ENCODE assay signal across 8 mouse cellular contexts in genomic region chr11:69244911-69245310, GRCm38 (mm10). TPM values are rescaled to one million over a fixed set of nuclear protein-coding genes. Genes with fewer than 3 reads are reported as not detected.
DNase-seq lines count a peak whose midpoint lies in the region.

No protein-coding gene starts in this region.

- intact Hi-C loops in gastrocnemius, postnatal 14 days (cut with DNase I; ENCODE audit: low total_unique reads), result no loop called here

- peak; percentile 38 for DNase-seq in gastrocnemius, postnatal 10 days
- no peak for DNase-seq in gastrocnemius, postnatal 14 days
- peak; percentile 35 for DNase-seq in ovary, postnatal 14 days (ENCODE audit: low spot score)
- no peak for DNase-seq in ovary, postnatal 10 days (ENCODE audit: low spot score)
- peak; percentile 62 for DNase-seq in cerebellum, adult 8-10 months
- peak; percentile 76 for DNase-seq in induced T-regulatory cell, adult 2 months (ENCODE audit: low read depth)
- DNase-seq in naive thymus-derived CD4-positive, alpha-beta T cell, adult 2 months (ENCODE audit: low read depth), result peak; percentile 61
- DNase-seq in adrenal gland, postnatal 4 days (ENCODE audit: low spot score in 2 of 2), result no peak

RNA-seq across cellular contexts. Expression of gene Gucy2e, which starts 8.1 kb away (rescaled TPM):
- not detected for total RNA-seq in gastrocnemius, postnatal 10 days (2021)
- total RNA-seq in gastrocnemius, postnatal 14 days (2021), result not detected
- total RNA-seq in adrenal gland, postnatal 4 days (2021), result not detected

RNA-seq across cellular contexts. Expression of gene Alox8, which starts 47.3 kb away (rescaled TPM):
- total RNA-seq in gastrocnemius, postnatal 10 days (2021), result under 1 TPM in 1 of 2 experiments, not detected in 1; 0.09 TPM
- not detected for total RNA-seq in gastrocnemius, postnatal 14 days (2021)
- under 1 TPM in 1 of 2 experiments, not detected in 1; 0.08 TPM for total RNA-seq in adrenal gland, postnatal 4 days (2021)

Comparison
In these comparisons a context has a peak if more than half of its experiments do, and no peak if none do; other contexts are left out.
1. DNase-seq: peak in gastrocnemius, postnatal 10 days (single experiment), ovary, postnatal 14 days (single experiment), cerebellum, adult 8-10 months (single experiment), induced T-regulatory cell, adult 2 months (single experiment) and naive thymus-derived CD4-positive, alpha-beta T cell, adult 2 months (single experiment); none in gastrocnemius, postnatal 14 days (single experiment), ovary, postnatal 10 days (single experiment) and adrenal gland, postnatal 4 days (0 of 2).